In genomic region chr5:126651367-126651766, GRCm38 (mm10) we compare ENCODE assay signal across 7 mouse cellular contexts.
DNase-seq lines count a peak whose midpoint lies in the region; ATAC-seq and TF ChIP-seq lines count a peak whose summit lies in the region.

No protein-coding gene starts in this region.

- peak; percentile 84 for DNase-seq in midbrain, embryonic 11.5 days (ENCODE audit: low spot score, missing footprints)
- DNase-seq in brain, embryonic 14.5 days (ENCODE audit: low read depth), result peak; percentile 55
- DNase-seq in kidney, postnatal 0 days (ENCODE audit: low spot score), result peak; percentile 83
- DNase-seq in testis, postnatal 10 days (ENCODE audit: low spot score), result peak; percentile 82

- no peak for TF ChIP-seq CTCF in brain, embryonic 14.5 days (IDR thresholded peaks at IDR 0.05; ENCODE audit: borderline replicate concordance, extremely low read depth, insufficient read depth, insufficient read length)
- TF ChIP-seq CTCF in kidney, postnatal 0 days (IDR thresholded peaks at IDR 0.05; ENCODE audit: low read depth), result no peak

- no peak for ATAC-seq in midbrain, embryonic 11.5 days (ENCODE audit: low FRiP score)
- no peak for ATAC-seq in midbrain, embryonic 13.5 days
- ATAC-seq in kidney, postnatal 0 days (replicated peaks; ENCODE audit: low FRiP score, low read depth), result no peak
- ATAC-seq in CD4-positive, CD25-positive, alpha-beta regulatory T cell, adult 4 months, result no peak
- no peak for ATAC-seq in megakaryocyte-erythroid progenitor cell, adult 5-6 weeks (replicated peaks; ENCODE audit: low FRiP score, low TSS enrichment, poor library complexity, severe bottlenecking)

- H3K4me3 ChIP-seq in midbrain, embryonic 11.5 days (ENCODE audit: low read depth, low read length), result no peak overlapping the region
- no peak overlapping the region for H3K4me3 ChIP-seq in midbrain, embryonic 13.5 days (replicated peaks)
- no peak overlapping the region for H3K4me3 ChIP-seq in kidney, postnatal 0 days (replicated peaks; ENCODE audit: low read depth, low read length)

- H3K9ac ChIP-seq in midbrain, embryonic 11.5 days (ENCODE audit: low read length), result no peak overlapping the region
- no peak overlapping the region for H3K9ac ChIP-seq in midbrain, embryonic 13.5 days (replicated peaks)
- no peak overlapping the region for H3K9ac ChIP-seq in kidney, postnatal 0 days (ENCODE audit: low read depth, low read length)

- H3K27me3 ChIP-seq in midbrain, embryonic 11.5 days (ENCODE audit: control insufficient read depth, insufficient read depth, low read length), result no peaks in the 10 kb centered on the region
- H3K27me3 ChIP-seq in midbrain, embryonic 13.5 days, result no peaks in the 10 kb centered on the region
- no peaks in the 10 kb centered on the region for H3K27me3 ChIP-seq in kidney, postnatal 0 days (ENCODE audit: insufficient read depth, low read length)

- no peaks in the 10 kb centered on the region for H3K9me3 ChIP-seq in midbrain, embryonic 11.5 days (ENCODE audit: control insufficient read depth, low read length)
- H3K9me3 ChIP-seq in midbrain, embryonic 13.5 days, result no peaks in the 10 kb centered on the region
- no peaks in the 10 kb centered on the region for H3K9me3 ChIP-seq in kidney, postnatal 0 days (replicated peaks; ENCODE audit: low read length)

- no peaks in the 10 kb centered on the region for H3K4me1 ChIP-seq in midbrain, embryonic 11.5 days (ENCODE audit: control insufficient read depth, insufficient read depth, low read length)
- no peaks in the 10 kb centered on the region for H3K4me1 ChIP-seq in midbrain, embryonic 13.5 days (replicated peaks)
- H3K4me1 ChIP-seq in kidney, postnatal 0 days (replicated peaks; ENCODE audit: insufficient read depth, low read length), result no peaks in the 10 kb centered on the region

- TF ChIP-seq POLR2A in brain, embryonic 14.5 days (IDR thresholded peaks at IDR 0.05; ENCODE audit: borderline replicate concordance, extremely low read depth, insufficient read depth, insufficient read length, poor library complexity, severe bottlenecking), result no peak

- no peaks in the 10 kb centered on the region for H3K36me3 ChIP-seq in midbrain, embryonic 11.5 days (ENCODE audit: control insufficient read depth, insufficient read depth, low read length)
- no peaks in the 10 kb centered on the region for H3K36me3 ChIP-seq in midbrain, embryonic 13.5 days
- H3K36me3 ChIP-seq in kidney, postnatal 0 days (ENCODE audit: insufficient read depth, low read length), result no peaks in the 10 kb centered on the region

- WGBS in midbrain, embryonic 11.5 days, result 21% methylated on average over 3 of the region's 3 CpGs
- 16% methylated on average over 3 of the region's 3 CpGs for WGBS in midbrain, embryonic 13.5 days
- WGBS in kidney, postnatal 0 days, result 17% methylated on average over 3 of the region's 3 CpGs

- H3K27ac ChIP-seq in midbrain, embryonic 11.5 days (ENCODE audit: low read depth, low read length), result no peak overlapping the region
- H3K27ac ChIP-seq in midbrain, embryonic 13.5 days, result no peak overlapping the region
- H3K27ac ChIP-seq in kidney, postnatal 0 days, result no peak overlapping the region

- H3K4me2 ChIP-seq in midbrain, embryonic 11.5 days, result no peak overlapping the region
- H3K4me2 ChIP-seq in midbrain, embryonic 13.5 days (replicated peaks), result no peak overlapping the region
- H3K4me2 ChIP-seq in kidney, postnatal 0 days (ENCODE audit: low read length), result no peak overlapping the region
